Mouse (Mus musculus): ENCODE measurements around the gene Hist1h2ap. TPM values are rescaled to one million over a fixed set of nuclear protein-coding genes. Genes with fewer than 3 reads are reported as not detected.
"Not testable (repeated sequence)": the region's sequence is repeated elsewhere in the genome, so short reads cannot be mapped to it uniquely, and the experiment has no call there.

Gene Hist1h2ap
- 5,437 and 5,439 TPM in 2 replicates for polyA plus RNA-seq (2014; fragmentation: Nextera tagmentation; extraction: Ambion mirVana)

DNA sequence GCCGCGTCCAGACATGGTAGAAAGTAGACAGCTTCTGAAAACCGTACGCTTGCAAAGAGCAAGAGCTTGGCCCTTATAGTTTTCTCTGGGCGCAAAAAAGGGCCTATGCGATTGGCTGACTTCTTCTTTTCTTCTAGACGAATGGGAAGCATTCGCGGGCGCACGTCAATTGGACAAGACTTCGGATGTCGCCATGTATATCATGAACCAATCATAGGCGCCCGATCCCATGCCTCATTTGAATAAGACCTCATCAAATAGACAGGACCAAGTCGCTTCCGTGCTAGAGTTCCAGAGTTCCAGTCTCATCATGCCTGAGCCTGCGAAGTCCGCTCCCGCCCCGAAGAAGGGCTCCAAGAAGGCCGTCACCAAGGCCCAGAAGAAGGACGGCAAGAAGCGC is at the start of gene Hist1h2ap, which contains the start of gene Hist1h2br:
TSS of gene Hist1h2ap (minus strand) at position 47 of the 400 bp plus-strand sequence.
TSS of gene Hist1h2br (plus strand) at position 283 of the 400 bp plus-strand sequence.
- not testable (repeated sequence) for H3K4me2 ChIP-seq; H3K4me1 ChIP-seq (ENCODE audit: insufficient read depth); DNase-seq; H3K36me3 ChIP-seq (ENCODE audit: insufficient read depth); H3K4me3 ChIP-seq (ENCODE audit: low read depth, low read length); H3K27ac ChIP-seq (ENCODE audit: low read depth); H3K9me3 ChIP-seq (ENCODE audit: low read depth, low read length); H3K9ac ChIP-seq; H3K27me3 ChIP-seq (ENCODE audit: insufficient read depth, low read length)
- peak; percentile 92 for ATAC-seq (ENCODE audit: insufficient read depth)
- WGBS = no CpG with 5 or more reads among the region's 24 CpGs

DNA sequence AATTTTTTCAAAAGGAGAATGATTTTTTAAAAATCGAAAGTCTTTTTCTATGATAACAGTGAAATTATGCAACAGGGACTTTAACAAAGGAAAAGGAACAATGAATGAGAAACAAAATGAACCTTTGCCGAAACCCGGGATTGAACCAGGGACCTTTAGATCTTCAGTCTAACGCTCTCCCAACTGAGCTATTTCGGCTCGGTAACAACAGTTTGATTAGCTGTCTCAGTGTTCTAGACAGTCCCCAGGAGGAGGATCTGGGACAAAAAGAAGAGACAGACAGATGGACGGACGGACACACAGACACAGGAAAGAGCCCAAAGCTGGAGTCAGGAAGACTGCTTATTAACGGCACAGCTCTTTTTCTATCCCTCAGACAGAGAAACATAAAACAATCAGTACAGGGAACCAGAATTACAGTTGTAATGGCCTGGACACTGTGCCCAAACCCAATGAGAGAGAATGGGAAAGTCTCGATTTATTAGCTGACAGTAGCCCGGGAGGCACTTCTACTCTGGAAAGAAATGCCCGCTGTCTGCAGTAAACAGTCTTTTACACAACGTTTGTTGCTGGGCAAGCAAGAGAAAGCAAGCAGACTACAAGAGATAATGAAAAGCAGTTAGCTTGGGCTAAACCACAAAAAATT is 49.6 kb upstream of the Hist1h2ap start:
- TF ChIP-seq CTCF (IDR thresholded peaks at IDR 0.05; ENCODE audit: low read depth) = no peak
- ATAC-seq (ENCODE audit: insufficient read depth) = peak; percentile 88

DNA sequence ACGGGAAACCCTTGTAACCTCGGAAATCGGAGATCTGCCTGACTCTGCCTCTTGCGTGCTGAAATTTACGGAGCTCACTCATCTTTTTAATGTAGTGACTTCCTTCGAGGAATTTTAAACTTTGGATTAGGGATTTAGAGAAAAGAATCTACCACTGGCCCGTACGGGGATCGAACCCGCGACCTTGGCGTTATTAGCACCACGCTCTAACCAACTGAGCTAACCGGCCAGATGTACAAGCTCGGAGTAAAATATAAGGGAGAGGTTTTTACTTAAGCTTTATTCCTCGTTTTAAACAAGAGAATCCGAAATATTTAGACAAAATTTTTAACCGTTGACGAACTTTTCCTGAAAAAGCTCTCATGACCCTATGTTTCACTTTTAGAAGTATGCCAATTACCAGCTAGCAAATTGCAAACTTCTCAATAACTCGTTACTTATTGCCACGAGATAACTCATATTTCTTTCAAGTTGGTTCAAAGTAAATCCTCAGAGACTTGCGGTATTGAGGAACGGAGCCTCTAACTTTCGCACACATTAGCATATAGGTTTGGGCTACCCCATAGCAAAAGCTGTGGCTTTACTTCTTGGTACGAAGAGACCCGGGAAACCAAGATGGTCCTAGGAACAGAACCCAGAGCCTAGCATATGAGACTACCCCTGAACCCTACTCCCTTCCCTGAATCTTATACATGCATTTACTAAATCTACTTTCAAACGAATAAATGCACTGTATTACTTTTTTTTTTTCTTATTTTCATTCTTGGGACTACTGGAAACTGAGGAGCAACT is 48.8 kb upstream of the Hist1h2ap start:
- Histone ChIP-seq H3K4me1 (ENCODE audit: insufficient read depth) (no peaks in the 10 kb centered on the region), H3K9ac (peak overlapping the region; percentile 1; the same call in 1 of the 2 replicates), H3K4me3 (ENCODE audit: low read depth, low read length) (peak overlapping the region; percentile 32), H3K36me3 (ENCODE audit: insufficient read depth) (no peaks in the 10 kb centered on the region), H3K4me2 (peak overlapping the region; percentile 45), H3K27me3 (ENCODE audit: insufficient read depth, low read length) (no peaks in the 10 kb centered on the region), H3K27ac (ENCODE audit: low read depth) (no peak overlapping the region), H3K9me3 (ENCODE audit: low read depth, low read length) (no peaks in the 10 kb centered on the region)
- 2% methylated on average over 27 of the region's 27 CpGs for WGBS
- ATAC-seq (ENCODE audit: insufficient read depth) = peak; percentile 84
- DNase-seq = peak; percentile 87
- TF ChIP-seq CTCF (IDR thresholded peaks at IDR 0.05; ENCODE audit: low read depth) = no peak

More for the DNA sequence above, 49.6 kb upstream of the Hist1h2ap start:
- no peaks in the 10 kb centered on the region for H3K27me3 ChIP-seq (ENCODE audit: insufficient read depth, low read length)
- 0 out of 2 replicates have a peak overlapping the region, but pooled peaks have one; percentile 4 for H3K27ac ChIP-seq (ENCODE audit: low read depth)
- H3K36me3 ChIP-seq (ENCODE audit: insufficient read depth) = no peaks in the 10 kb centered on the region
- WGBS = 2% methylated on average over 13 of the region's 13 CpGs
- H3K4me3 ChIP-seq (ENCODE audit: low read depth, low read length) = peak overlapping the region; percentile 32
- H3K9ac ChIP-seq = peak overlapping the region; percentile 47
- H3K4me2 ChIP-seq = peak overlapping the region; percentile 45
- H3K4me1 ChIP-seq (ENCODE audit: insufficient read depth) = no peaks in the 10 kb centered on the region
- H3K9me3 ChIP-seq (ENCODE audit: low read depth, low read length) = no peaks in the 10 kb centered on the region
- DNase-seq = peak; percentile 91

DNA sequence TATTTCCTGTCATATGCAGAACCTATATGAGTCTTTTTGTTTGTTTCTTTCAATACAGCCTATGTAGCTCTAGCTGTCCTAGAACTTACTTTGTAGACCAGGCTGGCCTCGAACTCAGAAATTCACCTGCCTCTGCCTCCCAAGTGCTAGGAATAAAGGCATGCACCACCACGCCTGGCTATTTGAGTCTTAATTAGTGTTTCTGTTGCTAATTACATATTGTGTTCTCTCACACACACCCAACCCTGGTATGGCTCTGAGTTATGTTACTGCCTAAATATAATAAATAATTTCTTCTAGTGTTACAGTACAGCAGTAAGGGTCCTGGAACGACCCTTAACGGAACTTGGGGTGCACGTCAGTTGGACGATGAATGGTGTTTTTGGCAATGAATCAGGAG is 47.4 kb upstream of the Hist1h2ap start:
- Histone ChIP-seq H3K4me2 (no peak overlapping the region), H3K27me3 (ENCODE audit: insufficient read depth, low read length) (no peaks in the 10 kb centered on the region), H3K4me3 (ENCODE audit: low read depth, low read length) (no peak overlapping the region), H3K9me3 (ENCODE audit: low read depth, low read length) (no peaks in the 10 kb centered on the region), H3K36me3 (ENCODE audit: insufficient read depth) (no peaks in the 10 kb centered on the region), H3K9ac (no peak overlapping the region), H3K4me1 (ENCODE audit: insufficient read depth) (no peaks in the 10 kb centered on the region), H3K27ac (ENCODE audit: low read depth) (no peak overlapping the region)
- TF ChIP-seq CTCF (IDR thresholded peaks at IDR 0.05; ENCODE audit: low read depth) = no peak
- DNase-seq (no peak), ATAC-seq (ENCODE audit: insufficient read depth) (no peak)
- WGBS = 75% methylated on average over 6 of the region's 6 CpGs

DNA sequence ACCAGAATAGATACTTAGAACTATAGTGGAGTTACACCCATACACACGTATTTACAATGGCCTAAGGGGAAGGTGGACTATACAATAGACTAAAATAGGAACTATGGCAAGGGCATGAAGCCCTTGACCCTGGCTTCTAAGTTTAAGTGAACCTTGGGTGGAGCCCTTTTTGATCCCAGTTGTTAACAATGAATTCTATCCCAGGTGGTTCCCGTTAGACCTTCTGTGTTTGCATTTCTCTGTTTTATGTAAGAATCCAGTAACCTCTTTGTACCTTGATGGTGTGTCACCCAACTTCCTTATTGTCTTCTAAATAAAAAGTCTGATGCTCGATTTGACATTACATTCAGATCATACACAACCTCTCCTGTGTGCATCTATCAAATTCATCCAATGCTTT is 32.2 kb upstream of the Hist1h2ap start:
- not testable (repeated sequence) for H3K4me1 ChIP-seq (ENCODE audit: insufficient read depth); H3K4me2 ChIP-seq; H3K9ac ChIP-seq; ATAC-seq (ENCODE audit: insufficient read depth); DNase-seq; H3K36me3 ChIP-seq (ENCODE audit: insufficient read depth); H3K27me3 ChIP-seq (ENCODE audit: insufficient read depth, low read length); H3K9me3 ChIP-seq (ENCODE audit: low read depth, low read length); H3K4me3 ChIP-seq (ENCODE audit: low read depth, low read length); H3K27ac ChIP-seq (ENCODE audit: low read depth)
- WGBS = 68% methylated on average over 3 of the region's 3 CpGs

DNA sequence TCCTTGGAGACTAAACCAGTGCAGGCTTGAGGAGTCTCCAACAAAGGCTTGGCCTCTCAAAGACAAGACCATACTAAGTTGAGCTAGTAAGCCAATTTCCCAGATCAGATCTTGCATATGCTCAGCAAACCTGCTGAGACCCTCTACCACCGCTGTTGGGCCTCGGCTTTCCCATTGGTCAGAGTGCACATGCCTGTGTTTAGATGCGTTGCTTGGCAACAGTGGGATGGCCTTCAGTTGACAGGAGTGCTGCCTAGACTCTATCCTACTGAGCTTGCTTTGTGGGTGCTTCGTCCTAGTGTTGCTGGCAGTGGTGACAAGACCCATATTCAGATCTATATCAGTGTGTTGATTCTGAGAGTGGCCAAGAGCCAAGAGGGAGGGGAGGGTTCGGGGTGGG is 28.3 kb upstream of the Hist1h2ap start:
- Histone ChIP-seq H3K4me3 (ENCODE audit: low read depth, low read length) (no peak overlapping the region), H3K36me3 (ENCODE audit: insufficient read depth) (no peaks in the 10 kb centered on the region), H3K27ac (ENCODE audit: low read depth) (no peak overlapping the region), H3K27me3 (ENCODE audit: insufficient read depth, low read length) (no peaks in the 10 kb centered on the region), H3K9ac (no peak overlapping the region), H3K9me3 (ENCODE audit: low read depth, low read length) (no peaks in the 10 kb centered on the region), H3K4me2 (no peak overlapping the region), H3K4me1 (ENCODE audit: insufficient read depth) (no peaks in the 10 kb centered on the region)
- no peak for DNase-seq
- 12% methylated on average over 5 of the region's 5 CpGs for WGBS
- no peak for TF ChIP-seq CTCF (IDR thresholded peaks at IDR 0.05; ENCODE audit: low read depth)
- ATAC-seq (ENCODE audit: insufficient read depth) = no peak

DNA sequence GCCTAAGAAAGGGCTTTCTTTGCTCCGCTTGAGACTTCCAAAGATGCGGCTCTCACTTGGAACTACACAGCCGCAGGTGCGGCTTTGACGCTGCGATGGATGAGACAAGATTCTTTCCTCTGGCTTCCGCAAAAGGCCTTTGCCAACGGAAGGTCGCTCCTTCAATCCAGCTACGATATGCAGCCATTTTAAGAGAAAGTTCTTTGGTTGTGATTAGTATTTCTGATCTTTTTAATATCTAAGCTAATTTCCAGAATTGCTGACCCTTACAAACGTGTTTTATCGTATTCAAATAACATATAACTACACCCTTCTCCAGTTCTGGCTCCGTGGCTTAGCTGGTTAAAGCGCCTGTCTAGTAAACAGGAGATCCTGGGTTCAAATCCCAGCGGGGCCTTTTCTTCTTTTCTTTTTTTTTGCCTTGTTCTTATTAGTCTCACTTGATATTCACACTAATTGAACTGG is 22.4 kb upstream of the Hist1h2ap start:
- under 1% methylated on average over 15 of the region's 15 CpGs for WGBS
- Histone ChIP-seq H3K9ac (peak overlapping the region; percentile 47), H3K9me3 (ENCODE audit: low read depth, low read length) (no peaks in the 10 kb centered on the region), H3K4me1 (ENCODE audit: insufficient read depth) (no peaks in the 10 kb centered on the region), H3K27me3 (ENCODE audit: insufficient read depth, low read length) (no peaks in the 10 kb centered on the region), H3K4me2 (peak overlapping the region; percentile 59), H3K36me3 (ENCODE audit: insufficient read depth) (no peaks in the 10 kb centered on the region), H3K27ac (ENCODE audit: low read depth) (no peak overlapping the region), H3K4me3 (ENCODE audit: low read depth, low read length) (peak overlapping the region; percentile 49)
- peak; percentile 88 for DNase-seq
- TF ChIP-seq CTCF (IDR thresholded peaks at IDR 0.05; ENCODE audit: low read depth) = no peak
- ATAC-seq (ENCODE audit: insufficient read depth) = peak; percentile 45; the same call in 1 of the 2 replicates

Measured in lung, embryonic 14.5 days (tissue).